Mouse (Mus musculus) MEL (cell line): ENCODE measurements around the gene Cdyl.

Experiments
- CHD2 ChIP-seq: IDR thresholded peaks from 2 replicates; pipeline ENCODE4 v1.6.1; 2011; ENCODE audit warnings: low read length, improper control_type of control experiment
- CTCF ChIP-seq, 3 experiments: IDR thresholded peaks in 2 of 3; conservative IDR thresholded peaks in 1 of 3; 2 replicates each; pipeline ENCODE4 v1.5.1; 2011 to 2012; ENCODE audit warnings: low read length in 3 of 3, low read depth in 2 of 3, mild to moderate bottlenecking in 2 of 3, improper control_type of control experiment in 1 of 3, inconsistent platforms in 1 of 3, mixed read lengths in 1 of 3, moderate library complexity in 1 of 3; ENCODE audit not compliant: control insufficient read depth in 1 of 3, insufficient read depth in 1 of 3, poor library complexity in 1 of 3, severe bottlenecking in 1 of 3
- E2F4 ChIP-seq: IDR thresholded peaks from 2 replicates; pipeline ENCODE4 v1.6.1; 2011; ENCODE audit warnings: low read depth, low read length, improper control_type of control experiment, borderline replicate concordance
- EP300 ChIP-seq, 2 experiments: IDR thresholded peaks; 2 replicates each; pipeline ENCODE4 v1.6.1; 2011; ENCODE audit warnings: improper control_type of control experiment in 2 of 2, low read length in 2 of 2, low read depth in 1 of 2, mild to moderate bottlenecking in 1 of 2
- MAZ ChIP-seq: IDR thresholded peaks from 2 replicates; pipeline ENCODE4 v1.6.1; 2012; ENCODE audit warnings: low read depth, mild to moderate bottlenecking, inconsistent platforms, low read length, improper control_type of control experiment
- MXI1 ChIP-seq: IDR thresholded peaks from 2 replicates; pipeline ENCODE4 v1.6.1; 2011; ENCODE audit warnings: mild to moderate bottlenecking, low read depth, low read length, improper control_type of control experiment
- NRF1 ChIP-seq: IDR thresholded peaks from 2 replicates; pipeline ENCODE4 v1.6.1; 2014; ENCODE audit warnings: low read depth, mild to moderate bottlenecking, inconsistent platforms, low read length, improper control_type of control experiment, moderate library complexity; ENCODE audit not compliant: poor library complexity, insufficient read depth, severe bottlenecking
- POLR2A ChIP-seq, 2 experiments: IDR thresholded peaks; 2 replicates each; pipeline ENCODE4 v1.6.1; 2011 to 2012; ENCODE audit warnings: low read length in 2 of 2, mild to moderate bottlenecking in 2 of 2, control low read depth in 1 of 2, improper control_type of control experiment in 1 of 2, low read depth in 1 of 2, moderate library complexity in 1 of 2; ENCODE audit not compliant: control insufficient read depth in 1 of 2, insufficient read depth in 1 of 2, poor library complexity in 1 of 2
- POLR2AphosphoS5 ChIP-seq: IDR thresholded peaks from 2 replicates; pipeline ENCODE4 v1.6.1; 2012; ENCODE audit warnings: low read depth, borderline replicate concordance, mild to moderate bottlenecking, inconsistent platforms, low read length, moderate library complexity, mixed read lengths
- RCOR1 ChIP-seq: IDR thresholded peaks from 2 replicates; pipeline ENCODE4 v1.6.1; 2012; ENCODE audit warnings: low read depth, mild to moderate bottlenecking, inconsistent platforms, low read length, improper control_type of control experiment
- SIN3A ChIP-seq: IDR thresholded peaks from 2 replicates; pipeline ENCODE4 v1.6.1; 2012; ENCODE audit warnings: low read length, improper control_type of control experiment, inconsistent platforms
- TAL1 ChIP-seq: IDR thresholded peaks from 2 replicates; pipeline ENCODE4 v1.6.1; 2012; ENCODE audit warnings: mild to moderate bottlenecking, inconsistent platforms, low read length, moderate library complexity, mixed read lengths
- ZNF384 ChIP-seq: IDR thresholded peaks from 2 replicates; pipeline ENCODE4 v1.6.1; 2012; ENCODE audit warnings: low read depth, mild to moderate bottlenecking, inconsistent platforms, low read length, improper control_type of control experiment

GRCm38 (mm10) chr13:35670875-35671274 lies 11.2 kb downstream of the Cdyl start:
- TF ChIP-seq POLR2A (IDR thresholded peaks at IDR 0.05; ENCODE audit: control insufficient read depth in 1 of 2, insufficient read depth in 1 of 2, low read depth in 1 of 2, low read length in 2 of 2, poor library complexity in 1 of 2) (no peak), E2F4 (no peak), CTCF (IDR thresholded peaks at IDR 0.05 in 2 of 3, conservative IDR thresholded peaks at IDR 0.05 in 1 of 3; ENCODE audit: control insufficient read depth in 1 of 3, insufficient read depth in 1 of 3, low read depth in 2 of 3, low read length in 3 of 3, poor library complexity in 1 of 3, severe bottlenecking in 1 of 3) (no peak), MAZ (no peak), MXI1 (no peak), RCOR1 (no peak), SIN3A (no peak), ZNF384 (no peak), NRF1 (no peak), EP300 (IDR thresholded peaks at IDR 0.05; ENCODE audit: low read depth in 1 of 2, low read length in 2 of 2) (no peak), TAL1 (no peak), POLR2AphosphoS5 (no peak), CHD2 (no peak)
